Mouse (Mus musculus): Measurements from ENCODE around the gene Timmdc1. TPM values are rescaled to one million over a fixed set of nuclear protein-coding genes. Genes with fewer than 3 reads are reported as not detected.
A peak's percentile ranks its signal among the peaks of the same experiment; 100 is the strongest.
"Not testable (repeated sequence)": the region's sequence is repeated elsewhere in the genome, so short reads cannot be mapped to it uniquely, and the experiment has no call there.

Gene Timmdc1
- polyA plus RNA-seq, 1 experiment from 2014 or later: 39.6 TPM

- H3K36me3 ChIP-seq: no peaks in the 10 kb centered on the region
- H3K27me3 ChIP-seq: peaks cover 31% of the 10 kb centered on the region
- H3K4me3 ChIP-seq: peak overlapping the region; percentile 35
- 37% methylated on average over 42 of the region's 42 CpGs for WGBS
- H3K27ac ChIP-seq (replicated peaks): no peak overlapping the region
- H3K9ac ChIP-seq: peak overlapping the region; percentile 55
- H3K9me3 ChIP-seq: no peaks in the 10 kb centered on the region
- peaks cover 7% of the 10 kb centered on the region for H3K4me1 ChIP-seq (replicated peaks)
- peak overlapping the region; percentile 56 for H3K4me2 ChIP-seq
- peak; percentile 43 for ATAC-seq (ENCODE audit: low read depth)
Observed at GRCm38 (mm10) chr16:38483582-38484309, 38.7 kb downstream of the Timmdc1 start.

GRCm38 (mm10) chr16:38482780-38483562 is 39.5 kb downstream of the Timmdc1 start:
- H3K36me3 ChIP-seq: no peaks in the 10 kb centered on the region
- H3K4me1 ChIP-seq (replicated peaks): peaks cover 7% of the 10 kb centered on the region
- H3K9me3 ChIP-seq: no peaks in the 10 kb centered on the region
- WGBS: 16% methylated on average over 32 of the region's 32 CpGs
- ATAC-seq (ENCODE audit: low read depth): peak; percentile 32; the same call in 1 of the 2 replicates
- peak overlapping the region; percentile 55 for H3K9ac ChIP-seq
- H3K27me3 ChIP-seq: peaks cover 31% of the 10 kb centered on the region
- H3K4me3 ChIP-seq: peak overlapping the region; percentile 35
- H3K4me2 ChIP-seq: peak overlapping the region; percentile 56
- H3K27ac ChIP-seq (replicated peaks): no peak overlapping the region

GRCm38 (mm10) chr16:38481327-38481726 is 41.1 kb downstream of the Timmdc1 start:
- H3K4me2 ChIP-seq: no peak overlapping the region
- peaks cover 31% of the 10 kb centered on the region for H3K27me3 ChIP-seq
- no peak overlapping the region for H3K9ac ChIP-seq
- no peaks in the 10 kb centered on the region for H3K9me3 ChIP-seq
- WGBS: 77% methylated on average over 4 of the region's 4 CpGs
- no peak overlapping the region for H3K27ac ChIP-seq (replicated peaks)
- peaks cover 17% of the 10 kb centered on the region for H3K4me1 ChIP-seq (replicated peaks)
- no peak overlapping the region for H3K4me3 ChIP-seq
- H3K36me3 ChIP-seq: no peaks in the 10 kb centered on the region
- no peak for ATAC-seq (ENCODE audit: low read depth)

GRCm38 (mm10) chr16:38478296-38478695 is 44.2 kb downstream of the Timmdc1 start:
- Histone ChIP-seq H3K36me3 (no peaks in the 10 kb centered on the region), H3K27ac (replicated peaks) (no peak overlapping the region), H3K4me3 (no peak overlapping the region), H3K4me1 (replicated peaks) (peaks cover 17% of the 10 kb centered on the region), H3K27me3 (peaks cover 15% of the 10 kb centered on the region), H3K9me3 (no peaks in the 10 kb centered on the region), H3K4me2 (no peak overlapping the region), H3K9ac (no peak overlapping the region)
- WGBS: 94% methylated on average over 3 of the region's 3 CpGs
- ATAC-seq (ENCODE audit: low read depth): no peak

DNA sequence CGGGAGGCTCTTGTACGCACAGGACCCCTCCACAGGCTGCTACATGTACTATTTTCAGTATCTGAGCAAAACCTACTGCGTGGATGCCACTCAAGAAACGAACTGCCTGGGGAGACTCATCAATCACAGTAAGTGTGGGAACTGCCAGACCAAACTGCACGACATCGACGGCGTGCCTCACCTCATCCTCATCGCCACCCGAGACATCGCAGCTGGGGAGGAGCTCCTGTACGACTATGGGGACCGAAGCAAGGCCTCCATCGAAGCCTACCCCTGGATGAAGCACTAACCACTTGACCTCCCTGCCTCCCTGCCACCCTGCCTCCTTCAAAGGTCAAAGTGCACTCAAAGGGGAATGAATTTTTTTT is 45.2 kb downstream of the Timmdc1 start:
- peak; percentile 56; the same call in 1 of the 2 replicates for ATAC-seq (ENCODE audit: low read depth)
- H3K9me3 ChIP-seq; H3K36me3 ChIP-seq; H3K27ac ChIP-seq (replicated peaks); H3K27me3 ChIP-seq: not testable (repeated sequence)
- peaks cover 14% of the 10 kb centered on the region for H3K4me1 ChIP-seq (replicated peaks)
- peak overlapping the region; percentile 62 for H3K9ac ChIP-seq
- peak overlapping the region; percentile 41 for H3K4me3 ChIP-seq
- H3K4me2 ChIP-seq: peak overlapping the region; percentile 70
- 21% methylated on average over 14 of the region's 14 CpGs for WGBS

DNA sequence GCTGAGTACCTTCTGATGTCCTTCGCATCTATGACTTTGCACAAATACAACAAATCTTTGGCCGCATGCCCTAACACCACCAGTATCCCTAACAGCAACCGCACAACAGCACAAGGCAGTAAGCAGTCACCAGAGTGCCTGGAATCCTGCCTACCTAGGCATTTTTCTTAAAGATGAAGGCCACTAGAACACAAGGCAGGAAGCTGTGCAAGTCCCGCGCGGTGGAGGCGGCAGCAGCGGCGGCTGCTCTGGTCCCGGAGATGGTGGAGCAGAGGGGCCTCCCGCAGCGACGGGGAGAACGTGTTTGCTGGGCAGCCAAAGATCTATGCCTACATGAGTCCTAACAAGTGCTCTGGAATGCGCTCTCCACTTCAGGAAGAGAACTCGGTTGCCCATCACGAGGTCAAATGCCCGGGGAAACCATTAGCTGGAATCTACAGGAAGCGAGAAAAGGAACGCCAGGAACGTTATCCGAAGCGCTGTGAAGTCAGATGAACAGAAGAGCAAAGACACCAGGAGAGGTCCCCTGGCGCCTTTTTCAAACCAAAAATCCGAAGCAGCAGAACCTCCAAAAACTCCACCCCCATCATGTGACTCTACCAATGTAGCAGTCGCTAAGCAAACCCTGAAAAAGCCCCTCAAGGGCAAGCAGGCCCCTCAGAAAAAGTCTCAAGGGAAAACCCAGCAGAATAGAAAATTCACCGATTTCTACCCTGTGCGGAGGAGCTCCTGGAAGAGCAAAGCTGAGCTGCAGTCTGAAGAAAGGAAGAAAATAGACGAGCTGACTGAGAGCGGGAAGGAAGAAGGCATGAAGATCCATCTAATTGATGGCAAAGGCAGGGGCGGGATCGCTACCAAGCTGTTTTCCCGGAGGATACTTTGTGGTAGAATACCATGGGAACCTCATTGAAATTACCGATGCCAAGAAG is 45.9 kb downstream of the Timmdc1 start:
- peak overlapping the region; percentile 70 for H3K4me2 ChIP-seq
- no peaks in the 10 kb centered on the region for H3K36me3 ChIP-seq
- H3K4me3 ChIP-seq: peak overlapping the region; percentile 41
- H3K27me3 ChIP-seq: 0 out of 2 replicates have a peak, but pooled peaks cover under 1% of the 10 kb centered on the region
- H3K9me3 ChIP-seq: no peaks in the 10 kb centered on the region
- 9% methylated on average over 34 of the region's 34 CpGs for WGBS
- H3K27ac ChIP-seq (replicated peaks): peak overlapping the region; percentile 28; the same call in 1 of the 2 replicates
- peak overlapping the region; percentile 62 for H3K9ac ChIP-seq
- peak; percentile 56 for ATAC-seq (ENCODE audit: low read depth)
- peaks cover 14% of the 10 kb centered on the region for H3K4me1 ChIP-seq (replicated peaks)

- no peak for ATAC-seq (ENCODE audit: low read depth)
- Histone ChIP-seq H3K27me3 (no peaks in the 10 kb centered on the region), H3K27ac (replicated peaks) (no peak overlapping the region), H3K9ac (no peak overlapping the region), H3K9me3 (no peaks in the 10 kb centered on the region), H3K4me2 (peak overlapping the region; percentile 70), H3K4me1 (replicated peaks) (peaks cover 14% of the 10 kb centered on the region), H3K36me3 (no peaks in the 10 kb centered on the region), H3K4me3 (0 out of 2 replicates have a peak overlapping the region, but pooled peaks have one; percentile 41)
- WGBS: 64% methylated on average over 4 of the region's 4 CpGs
Observed at GRCm38 (mm10) chr16:38475681-38476311, 46.7 kb downstream of the Timmdc1 start.

DNA sequence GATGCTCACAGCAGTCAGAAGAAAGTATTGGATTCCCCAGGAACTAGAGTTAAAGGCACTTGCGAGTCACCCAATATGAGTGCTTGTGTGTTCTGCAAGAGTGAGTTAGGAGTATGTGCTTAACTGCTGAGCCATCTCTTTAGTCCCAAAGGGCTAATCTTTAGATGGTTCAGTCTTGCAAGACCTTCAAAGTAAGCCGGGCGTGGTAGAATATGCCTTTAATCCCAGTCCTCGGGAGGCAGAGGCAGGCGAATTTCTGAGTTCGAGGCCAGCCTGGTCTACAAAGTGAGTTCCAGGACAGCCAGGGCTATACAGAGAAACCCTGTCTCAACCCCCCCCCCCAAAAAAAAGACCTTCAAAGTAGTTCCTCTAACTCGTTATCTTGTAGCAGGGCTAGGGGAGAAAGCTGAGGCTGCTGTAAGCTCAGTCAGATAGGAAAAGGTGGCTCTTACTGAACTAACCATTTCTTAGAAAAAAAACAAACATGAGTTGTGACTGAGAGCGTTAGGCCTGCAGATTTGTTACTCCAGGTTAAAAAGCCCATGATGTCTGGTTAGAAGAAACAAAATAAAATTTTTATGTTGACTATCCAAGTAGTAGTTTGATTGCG is 47.7 kb downstream of the Timmdc1 start:
- no peaks in the 10 kb centered on the region for H3K9me3 ChIP-seq
- peaks cover 14% of the 10 kb centered on the region for H3K4me1 ChIP-seq (replicated peaks)
- H3K27ac ChIP-seq (replicated peaks): no peak overlapping the region
- no peaks in the 10 kb centered on the region for H3K36me3 ChIP-seq
- no peak overlapping the region for H3K4me3 ChIP-seq
- H3K4me2 ChIP-seq: no peak overlapping the region
- no peak for ATAC-seq (ENCODE audit: low read depth)
- H3K27me3 ChIP-seq: no peaks in the 10 kb centered on the region
- H3K9ac ChIP-seq: no peak overlapping the region
- WGBS: 96% methylated on average over 9 of the region's 9 CpGs

- Histone ChIP-seq H3K4me2 (no peak overlapping the region), H3K4me1 (replicated peaks) (peaks cover 14% of the 10 kb centered on the region), H3K9ac (no peak overlapping the region), H3K4me3 (no peak overlapping the region), H3K27me3 (no peaks in the 10 kb centered on the region), H3K27ac (replicated peaks) (no peak overlapping the region), H3K9me3 (no peaks in the 10 kb centered on the region), H3K36me3 (no peaks in the 10 kb centered on the region)
- no peak for ATAC-seq (ENCODE audit: low read depth)
- WGBS: 89% methylated on average over 5 of the region's 5 CpGs
Observed at GRCm38 (mm10) chr16:38473661-38474060, 48.8 kb downstream of the Timmdc1 start.

DNA sequence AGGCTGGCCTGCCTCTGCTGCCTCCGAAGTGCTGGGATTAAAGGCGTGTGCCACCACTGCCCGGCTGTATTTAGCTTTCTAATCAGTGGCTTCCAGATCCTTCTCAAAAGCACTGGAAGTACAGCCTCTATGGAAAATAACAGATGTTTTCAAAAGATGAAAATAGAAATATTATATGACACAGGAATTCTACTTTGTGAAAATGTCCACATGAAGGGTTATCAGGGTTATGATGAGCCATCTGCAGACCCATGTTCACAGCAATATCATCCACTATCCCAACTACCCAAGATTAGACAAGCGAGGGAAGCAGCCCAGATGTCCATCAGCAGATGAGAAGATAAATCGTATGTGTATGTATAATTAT is 50.0 kb downstream of the Timmdc1 start:
- Histone ChIP-seq H3K9ac (no peak overlapping the region), H3K36me3 (no peaks in the 10 kb centered on the region), H3K4me1 (replicated peaks) (peaks cover 14% of the 10 kb centered on the region), H3K4me2 (no peak overlapping the region), H3K4me3 (no peak overlapping the region), H3K27ac (replicated peaks) (no peak overlapping the region), H3K9me3 (no peaks in the 10 kb centered on the region), H3K27me3 (no peaks in the 10 kb centered on the region)
- WGBS: 92% methylated on average over 5 of the region's 5 CpGs
- no peak for ATAC-seq (ENCODE audit: low read depth)

All from neural tube, embryonic 13.5 days (tissue).